Mouse (Mus musculus) testis, adult 2 months (tissue): ENCODE data around the gene Srp9. TPM values are rescaled to one million over a fixed set of nuclear protein-coding genes. Genes with fewer than 3 reads are reported as not detected.

Experiments
- H3K27ac ChIP-seq: fragments of 200-500 bp; 2 replicates; pipeline ENCODE4 v1.5.1; 2012; ENCODE audit warnings: low read depth, low read length; ENCODE audit not compliant: control insufficient read depth, insufficient read depth
- H3K27me3 ChIP-seq: fragments of 200-500 bp; 2 replicates; pipeline ENCODE4 v1.6.1; 2012; ENCODE audit warnings: mild to moderate bottlenecking, low read length, moderate library complexity; ENCODE audit not compliant: control insufficient read depth, insufficient read depth
- H3K36me3 ChIP-seq: fragments of 200-500 bp; 2 replicates; pipeline ENCODE4 v1.6.1; 2012; ENCODE audit warnings: mild to moderate bottlenecking, low read length; ENCODE audit not compliant: control insufficient read depth, insufficient read depth
- H3K4me1 ChIP-seq: fragments of 200-500 bp; 2 replicates; pipeline ENCODE4 v1.6.1; 2012; ENCODE audit warnings: low read length; ENCODE audit not compliant: control insufficient read depth, insufficient read depth
- H3K4me3 ChIP-seq: fragments of 200-500 bp; 2 replicates; pipeline ENCODE4 v1.5.1; 2012; ENCODE audit warnings: low read depth, mild to moderate bottlenecking, low read length, moderate library complexity, mixed read lengths; ENCODE audit not compliant: control insufficient read depth
- CTCF ChIP-seq: fragments of 200-500 bp; IDR thresholded peaks from 2 replicates; pipeline ENCODE4 v1.5.1; 2012; ENCODE audit warnings: low read depth, mild to moderate bottlenecking, inconsistent platforms, low read length, moderate library complexity; ENCODE audit not compliant: control insufficient read depth, insufficient read depth, insufficient replicate concordance
- POLR2A ChIP-seq: fragments of 200-500 bp; IDR thresholded peaks from 2 replicates; pipeline ENCODE4 v1.6.1; 2012; ENCODE audit warnings: low read depth, mild to moderate bottlenecking, inconsistent platforms, low read length, moderate library complexity; ENCODE audit not compliant: control insufficient read depth
- polyA plus RNA-seq: library from polyadenylated mRNA; depleted of rRNA; stranded (reverse); fragments of >200 nt; gene quantifications from 2 replicates; pipeline ENCODE4 v1.2.3, GENCODE M21; 2012

Srp9 gene
- polyA plus RNA-seq, 1 experiment, result 96.3 TPM

GRCm38 (mm10) chr1:182113587-182114500, 10.7 kb upstream of the Srp9 start:
- Histone ChIP-seq H3K27ac (no peak overlapping the region), H3K4me1 (no peaks in the 10 kb centered on the region), H3K4me3 (no peak overlapping the region), H3K36me3 (no peaks in the 10 kb centered on the region), H3K27me3 (no peaks in the 10 kb centered on the region)
- TF ChIP-seq CTCF (no peak), POLR2A (no peak)

- Histone ChIP-seq H3K27me3 (no peaks in the 10 kb centered on the region), H3K4me1 (no peaks in the 10 kb centered on the region), H3K4me3 (no peak overlapping the region), H3K27ac (no peak overlapping the region), H3K36me3 (no peaks in the 10 kb centered on the region)
- TF ChIP-seq POLR2A (no peak), CTCF (peak; percentile 47; the same call in 1 of the 2 replicates)
These were observed 9.3 kb upstream of the Srp9 start for GRCm38 (mm10) chr1:182115197-182115596.

GRCm38 (mm10) chr1:182115651-182116408, 8.7 kb upstream of the Srp9 start:
- no peak overlapping the region for H3K4me3 ChIP-seq
- H3K4me1 ChIP-seq, result no peaks in the 10 kb centered on the region
- no peak for TF ChIP-seq POLR2A
- peak; percentile 48; the same call in 1 of the 2 replicates for TF ChIP-seq CTCF
- H3K36me3 ChIP-seq, result no peaks in the 10 kb centered on the region
- no peaks in the 10 kb centered on the region for H3K27me3 ChIP-seq
- H3K27ac ChIP-seq, result no peak overlapping the region

- no peaks in the 10 kb centered on the region for H3K27me3 ChIP-seq
- peak overlapping the region; percentile 48; the same call in 1 of the 2 replicates for H3K4me3 ChIP-seq
- peaks cover 2% of the 10 kb centered on the region for H3K36me3 ChIP-seq
- H3K27ac ChIP-seq, result no peak overlapping the region; the same call in 1 of the 2 replicates
- peaks cover 2% of the 10 kb centered on the region; the same call in 1 of the 2 replicates for H3K4me1 ChIP-seq
- TF ChIP-seq POLR2A, result no peak
- no peak for TF ChIP-seq CTCF
These were observed 2.1 kb upstream of the Srp9 start for GRCm38 (mm10) chr1:182122413-182122812.

- no peak for TF ChIP-seq CTCF
- TF ChIP-seq POLR2A, result no peak; the same call in 1 of the 2 replicates
- Histone ChIP-seq H3K27ac (peak overlapping the region; percentile 96), H3K27me3 (no peaks in the 10 kb centered on the region), H3K4me3 (peak overlapping the region; percentile 99), H3K36me3 (peaks cover 2% of the 10 kb centered on the region), H3K4me1 (peaks cover 7% of the 10 kb centered on the region)
These were observed 409 bp downstream of the Srp9 start for GRCm38 (mm10) chr1:182124924-182125368.

GRCm38 (mm10) chr1:182130830-182131229, 6.3 kb downstream of the Srp9 start:
- no peak for TF ChIP-seq POLR2A
- peak; percentile 65; the same call in 1 of the 2 replicates for TF ChIP-seq CTCF
- Histone ChIP-seq H3K4me3 (no peak overlapping the region), H3K27ac (no peak overlapping the region), H3K36me3 (peaks cover 2% of the 10 kb centered on the region), H3K27me3 (no peaks in the 10 kb centered on the region), H3K4me1 (peaks cover 7% of the 10 kb centered on the region)
